Mouse (Mus musculus): ENCODE measurements around the gene Ccnj.

Gene Ccnj

GRCm38 (mm10) chr19:40830703-40831415 is at the start of gene Ccnj:
Ccnj (plus strand) TSS chr19:40831279.
- DNase-seq (ENCODE audit: low read depth), result peak; percentile 96

GRCm38 (mm10) chr19:40788004-40788714 is 42.9 kb upstream of the Ccnj start:
- no peak for DNase-seq (ENCODE audit: low read depth)

- peak; percentile 39 for DNase-seq (ENCODE audit: low read depth)
Observed at GRCm38 (mm10) chr19:40788715-40789084, 42.4 kb upstream of the Ccnj start.

GRCm38 (mm10) chr19:40805176-40805737 is 25.8 kb upstream of the Ccnj start:
- no peak for DNase-seq (ENCODE audit: low read depth)

GRCm38 (mm10) chr19:40809858-40810257 is 21.2 kb upstream of the Ccnj start:
- no peak for DNase-seq (ENCODE audit: low read depth)

- DNase-seq (ENCODE audit: low read depth), result no peak
Observed at GRCm38 (mm10) chr19:40811840-40812239, 19.2 kb upstream of the Ccnj start.

GRCm38 (mm10) chr19:40812778-40813177 is 18.3 kb upstream of the Ccnj start:
- DNase-seq (ENCODE audit: low read depth), result no peak

- no peak for DNase-seq (ENCODE audit: low read depth)
Observed at GRCm38 (mm10) chr19:40813385-40813784, 17.7 kb upstream of the Ccnj start.

- DNase-seq (ENCODE audit: low read depth), result no peak
Observed at GRCm38 (mm10) chr19:40815645-40816183, 15.4 kb upstream of the Ccnj start.

GRCm38 (mm10) chr19:40817901-40818532 is 13.1 kb upstream of the Ccnj start:
- DNase-seq (ENCODE audit: low read depth), result no peak

- DNase-seq (ENCODE audit: low read depth), result no peak
Observed at GRCm38 (mm10) chr19:40818764-40819163, 12.3 kb upstream of the Ccnj start.

GRCm38 (mm10) chr19:40821306-40821825 is 9.7 kb upstream of the Ccnj start:
- no peak for DNase-seq (ENCODE audit: low read depth)

- DNase-seq (ENCODE audit: low read depth), result no peak
Observed at GRCm38 (mm10) chr19:40825636-40826035, 5.4 kb upstream of the Ccnj start.

GRCm38 (mm10) chr19:40826735-40827134 is 4.3 kb upstream of the Ccnj start:
- DNase-seq (ENCODE audit: low read depth), result no peak

GRCm38 (mm10) chr19:40830198-40830597 is 881 bp upstream of the Ccnj start:
- DNase-seq (ENCODE audit: low read depth), result no peak

- peak; percentile 67 for DNase-seq (ENCODE audit: low read depth)
Observed at GRCm38 (mm10) chr19:40831416-40832201, 530 bp downstream of the Ccnj start.

- DNase-seq (ENCODE audit: low read depth), result no peak
Observed at GRCm38 (mm10) chr19:40832361-40832760, 1.3 kb downstream of the Ccnj start.

- peak; percentile 53 for DNase-seq (ENCODE audit: low read depth)
Observed at GRCm38 (mm10) chr19:40834436-40834835, 3.4 kb downstream of the Ccnj start.

- no peak for DNase-seq (ENCODE audit: low read depth)
Observed at GRCm38 (mm10) chr19:40838205-40838604, 7.1 kb downstream of the Ccnj start.

- DNase-seq (ENCODE audit: low read depth), result no peak
Observed at GRCm38 (mm10) chr19:40840303-40840702, 9.2 kb downstream of the Ccnj start.

GRCm38 (mm10) chr19:40841083-40841482 is 10.0 kb downstream of the Ccnj start:
- DNase-seq (ENCODE audit: low read depth), result no peak

Measured in NIH3T3 (cell line).